Mouse (Mus musculus) megakaryocyte, embryonic 14.5 days (primary cell): ENCODE data around the gene Neurl1b.

ENCODE experiments used
- FLI1 ChIP-seq: IDR thresholded peaks from 2 replicates; pipeline ENCODE4 v1.6.1; 2012; ENCODE audit warnings: low read length, inconsistent platforms, mixed read lengths
- GATA1 ChIP-seq: IDR thresholded peaks from 3 replicates; pipeline ENCODE4 v1.6.1; 2012; ENCODE audit warnings: mixed read lengths, low read length, inconsistent platforms, borderline replicate concordance

DNA sequence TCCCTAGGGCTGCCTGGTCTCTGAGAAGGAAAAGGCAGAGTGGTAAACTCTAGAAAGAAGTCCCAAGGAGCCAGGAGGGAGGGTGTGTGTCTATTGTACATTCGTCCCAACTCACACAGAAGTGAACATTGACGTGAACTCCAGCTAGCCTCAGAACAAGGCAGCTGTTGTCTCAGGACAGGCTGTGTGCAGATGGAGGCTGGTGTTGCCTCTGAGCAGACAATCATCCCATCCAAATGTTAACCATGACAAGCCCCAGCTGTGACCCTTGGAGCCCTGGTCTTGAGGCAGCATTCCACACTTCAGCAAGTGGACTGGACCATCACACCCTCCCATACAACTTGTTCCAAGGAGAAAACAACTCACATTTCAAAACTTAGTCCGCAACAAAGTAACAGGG lies 77.6 kb downstream of the Neurl1b start:
- TF ChIP-seq GATA1 = no peak
- TF ChIP-seq FLI1 = no peak
